Mouse (Mus musculus): ENCODE measurements around the gene Timmdc1.
"Not testable (repeated sequence)": the region's sequence is repeated elsewhere in the genome, so short reads cannot be mapped to it uniquely, and the experiment has no call there.

The Timmdc1 gene

DNA sequence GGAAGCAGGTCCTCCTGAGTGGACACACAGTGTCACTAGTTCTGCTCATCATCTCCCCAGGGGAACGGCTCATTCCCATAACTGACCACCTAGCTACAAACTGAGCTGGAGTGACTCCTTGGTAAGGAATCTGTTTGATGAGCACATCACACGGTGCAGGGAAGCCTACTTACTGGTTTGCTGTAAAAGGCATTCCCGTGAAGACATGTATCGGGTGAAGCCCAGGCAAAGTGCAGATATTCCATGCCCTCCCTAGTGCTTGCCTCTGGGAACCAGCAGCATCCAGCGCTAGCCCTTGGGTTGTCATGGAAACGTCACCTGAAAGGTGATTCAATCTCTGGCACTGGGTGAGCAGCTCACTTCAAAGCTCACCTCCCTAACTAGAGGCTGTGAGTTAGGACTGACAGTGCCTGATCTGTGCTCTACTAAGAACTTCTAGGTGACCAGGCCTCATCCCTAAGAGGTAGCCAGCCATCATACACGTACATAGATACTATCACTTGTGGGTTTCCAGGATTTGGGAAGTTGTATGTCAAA is 25.8 kb downstream of the Timmdc1 start:
- no peak for DNase-seq (ENCODE audit: low spot score in 2 of 2)

DNA sequence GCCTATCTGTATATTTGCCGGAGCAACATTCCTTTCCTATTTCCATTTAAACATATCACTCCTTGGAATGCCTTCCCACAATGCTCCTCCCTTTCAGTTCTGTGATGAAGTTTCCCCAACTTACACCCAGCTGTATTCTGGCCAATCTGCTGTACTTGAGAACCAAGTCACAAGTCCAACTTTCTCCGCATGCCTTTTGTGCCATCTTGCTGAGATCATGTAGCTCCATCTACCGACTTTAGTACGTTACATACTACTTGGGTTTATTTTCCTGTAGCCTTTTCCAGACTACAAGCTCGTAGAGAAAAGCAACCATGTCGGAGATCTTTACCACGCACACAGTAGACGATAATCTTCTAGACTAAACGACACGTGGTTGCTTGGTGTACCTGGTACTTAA is 28.6 kb downstream of the Timmdc1 start:
- DNase-seq (ENCODE audit: low spot score in 2 of 2): no peak

DNA sequence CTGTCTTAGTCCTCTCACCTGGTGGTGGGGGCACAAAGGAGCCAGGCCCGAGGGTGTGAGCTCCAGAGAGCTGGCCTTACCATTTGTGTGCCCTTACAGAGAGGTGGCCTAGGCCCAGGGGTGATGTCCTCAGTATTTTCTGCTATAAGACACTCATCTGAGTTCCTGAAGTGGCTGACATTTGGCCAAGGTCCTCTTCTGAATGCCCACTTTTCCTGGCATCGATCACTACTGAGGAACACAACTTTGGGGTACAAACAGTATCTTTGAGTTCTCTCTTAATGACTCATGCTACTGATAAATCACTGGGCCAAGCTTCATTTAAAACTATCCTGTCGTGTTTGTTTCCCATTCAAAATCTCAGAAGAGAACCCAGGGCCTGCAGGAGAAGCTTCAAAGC is 29.9 kb downstream of the Timmdc1 start:
- no peak for DNase-seq (ENCODE audit: low spot score in 2 of 2)

DNA sequence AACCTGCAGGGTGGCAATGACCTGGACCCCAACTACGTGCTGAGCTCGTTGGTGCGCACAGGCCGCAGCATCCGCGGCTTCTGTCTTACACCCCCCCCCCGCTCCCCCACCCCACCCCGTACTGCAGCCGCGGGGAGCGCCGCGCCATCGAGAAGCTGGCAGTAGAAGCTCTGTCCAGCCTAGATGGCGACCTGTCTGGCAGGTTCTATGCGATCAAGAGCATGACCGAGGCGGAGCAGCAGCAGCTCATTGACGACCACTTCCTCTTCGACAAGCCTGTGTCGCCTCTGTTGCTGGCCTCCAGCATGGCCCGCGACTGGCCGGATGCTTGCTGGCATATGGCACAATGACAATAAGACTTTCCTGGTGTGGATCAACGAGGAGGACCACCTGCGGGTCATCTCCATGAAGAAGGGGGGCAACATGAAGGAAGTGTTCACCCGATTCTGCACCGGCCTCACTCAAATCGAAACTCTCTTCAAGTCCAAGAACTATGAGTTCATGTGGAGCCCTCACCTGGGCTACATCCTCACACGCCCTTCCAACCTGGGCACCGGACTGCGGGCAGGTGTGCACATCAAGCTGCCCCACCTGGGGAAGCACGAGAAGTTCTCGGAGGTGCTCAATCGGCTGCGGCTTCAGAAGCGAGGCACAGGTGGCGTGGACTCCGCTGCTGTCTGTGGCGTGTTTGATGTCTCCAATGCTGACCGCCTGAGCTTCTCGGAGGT is 38.7 kb downstream of the Timmdc1 start:
- no peak for DNase-seq (ENCODE audit: low spot score in 2 of 2)

DNA sequence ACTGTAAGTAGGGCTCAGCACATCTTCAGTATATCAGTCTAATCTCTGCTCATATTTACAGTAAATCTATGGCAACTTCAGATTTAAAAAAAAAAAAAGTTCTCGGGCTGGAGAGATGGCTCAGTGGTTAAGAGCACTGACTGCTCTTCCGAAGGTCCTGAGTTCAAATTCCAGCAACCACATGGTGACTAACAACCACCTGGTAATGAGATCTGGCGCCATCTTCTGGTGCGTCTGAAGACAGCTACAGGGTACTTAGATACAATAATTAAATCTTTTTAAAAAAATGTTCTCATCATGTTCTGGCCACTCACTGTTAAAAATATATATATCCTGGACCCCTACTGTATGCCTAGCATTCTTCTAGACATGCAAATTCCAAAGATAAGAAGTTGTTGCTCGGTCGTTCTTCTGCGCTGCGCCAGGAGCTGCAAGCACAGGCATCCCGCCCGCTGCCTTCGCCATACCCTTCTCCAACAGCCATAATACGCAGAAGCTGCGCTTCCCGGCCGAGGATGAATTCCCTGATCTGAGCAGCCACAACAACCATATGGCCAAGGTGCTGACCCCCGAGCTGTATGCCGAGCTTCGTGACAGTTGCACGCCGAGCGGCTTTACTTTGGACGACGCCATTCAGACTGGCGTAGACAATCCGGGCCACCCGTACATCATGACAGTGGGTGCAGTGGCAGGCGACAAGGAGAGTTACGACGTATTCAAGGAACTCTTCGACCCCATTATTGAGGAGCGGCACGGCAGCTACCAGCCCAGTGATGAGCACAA is 39.5 kb downstream of the Timmdc1 start:
- no peak for DNase-seq (ENCODE audit: low spot score in 2 of 2)

DNA sequence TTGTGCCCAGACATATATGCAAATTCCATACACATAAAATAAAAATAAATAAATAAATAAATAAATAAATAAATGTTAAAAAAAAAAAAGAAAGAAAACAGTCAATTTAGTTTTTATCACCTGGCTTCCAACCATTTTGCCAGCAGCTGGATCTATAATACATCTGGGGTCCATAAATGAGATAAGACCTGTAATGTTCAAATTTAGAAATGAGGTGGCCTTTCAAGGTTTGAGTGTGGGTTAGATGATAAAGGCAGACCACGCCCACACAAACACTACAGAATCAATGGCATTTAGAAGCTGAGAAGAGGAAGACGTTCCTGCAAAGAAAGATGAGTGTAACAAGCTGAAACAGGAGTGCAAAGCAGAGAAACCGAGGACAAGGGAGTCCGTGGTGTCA is 41.1 kb downstream of the Timmdc1 start:
- no peak for DNase-seq (ENCODE audit: low spot score in 2 of 2)

DNA sequence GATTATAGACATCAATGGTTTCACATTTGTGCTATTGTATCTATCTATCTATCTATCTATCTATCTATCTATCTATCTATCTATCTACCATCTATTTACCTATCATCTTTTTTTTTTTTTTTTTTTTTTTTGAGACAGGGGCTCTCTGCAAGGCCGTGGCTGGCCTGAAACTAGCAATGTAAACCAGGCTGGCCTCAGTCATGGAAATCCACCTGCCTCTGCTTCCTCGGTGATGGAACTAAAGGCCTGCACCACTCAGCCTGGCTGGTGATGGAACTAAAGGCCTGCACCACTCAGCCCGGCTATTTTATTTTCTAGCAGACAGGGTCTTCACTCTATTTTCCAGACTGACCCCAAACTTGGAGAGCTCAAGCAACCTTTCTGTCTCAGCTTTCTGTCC is 44.2 kb downstream of the Timmdc1 start:
- DNase-seq (ENCODE audit: low spot score in 2 of 2): no peak

DNA sequence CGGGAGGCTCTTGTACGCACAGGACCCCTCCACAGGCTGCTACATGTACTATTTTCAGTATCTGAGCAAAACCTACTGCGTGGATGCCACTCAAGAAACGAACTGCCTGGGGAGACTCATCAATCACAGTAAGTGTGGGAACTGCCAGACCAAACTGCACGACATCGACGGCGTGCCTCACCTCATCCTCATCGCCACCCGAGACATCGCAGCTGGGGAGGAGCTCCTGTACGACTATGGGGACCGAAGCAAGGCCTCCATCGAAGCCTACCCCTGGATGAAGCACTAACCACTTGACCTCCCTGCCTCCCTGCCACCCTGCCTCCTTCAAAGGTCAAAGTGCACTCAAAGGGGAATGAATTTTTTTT is 45.2 kb downstream of the Timmdc1 start:
- DNase-seq (ENCODE audit: low spot score in 2 of 2): not testable (repeated sequence)

DNA sequence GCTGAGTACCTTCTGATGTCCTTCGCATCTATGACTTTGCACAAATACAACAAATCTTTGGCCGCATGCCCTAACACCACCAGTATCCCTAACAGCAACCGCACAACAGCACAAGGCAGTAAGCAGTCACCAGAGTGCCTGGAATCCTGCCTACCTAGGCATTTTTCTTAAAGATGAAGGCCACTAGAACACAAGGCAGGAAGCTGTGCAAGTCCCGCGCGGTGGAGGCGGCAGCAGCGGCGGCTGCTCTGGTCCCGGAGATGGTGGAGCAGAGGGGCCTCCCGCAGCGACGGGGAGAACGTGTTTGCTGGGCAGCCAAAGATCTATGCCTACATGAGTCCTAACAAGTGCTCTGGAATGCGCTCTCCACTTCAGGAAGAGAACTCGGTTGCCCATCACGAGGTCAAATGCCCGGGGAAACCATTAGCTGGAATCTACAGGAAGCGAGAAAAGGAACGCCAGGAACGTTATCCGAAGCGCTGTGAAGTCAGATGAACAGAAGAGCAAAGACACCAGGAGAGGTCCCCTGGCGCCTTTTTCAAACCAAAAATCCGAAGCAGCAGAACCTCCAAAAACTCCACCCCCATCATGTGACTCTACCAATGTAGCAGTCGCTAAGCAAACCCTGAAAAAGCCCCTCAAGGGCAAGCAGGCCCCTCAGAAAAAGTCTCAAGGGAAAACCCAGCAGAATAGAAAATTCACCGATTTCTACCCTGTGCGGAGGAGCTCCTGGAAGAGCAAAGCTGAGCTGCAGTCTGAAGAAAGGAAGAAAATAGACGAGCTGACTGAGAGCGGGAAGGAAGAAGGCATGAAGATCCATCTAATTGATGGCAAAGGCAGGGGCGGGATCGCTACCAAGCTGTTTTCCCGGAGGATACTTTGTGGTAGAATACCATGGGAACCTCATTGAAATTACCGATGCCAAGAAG is 45.9 kb downstream of the Timmdc1 start:
- peak; percentile 37 to 49 for DNase-seq (ENCODE audit: low spot score in 2 of 2)

DNA sequence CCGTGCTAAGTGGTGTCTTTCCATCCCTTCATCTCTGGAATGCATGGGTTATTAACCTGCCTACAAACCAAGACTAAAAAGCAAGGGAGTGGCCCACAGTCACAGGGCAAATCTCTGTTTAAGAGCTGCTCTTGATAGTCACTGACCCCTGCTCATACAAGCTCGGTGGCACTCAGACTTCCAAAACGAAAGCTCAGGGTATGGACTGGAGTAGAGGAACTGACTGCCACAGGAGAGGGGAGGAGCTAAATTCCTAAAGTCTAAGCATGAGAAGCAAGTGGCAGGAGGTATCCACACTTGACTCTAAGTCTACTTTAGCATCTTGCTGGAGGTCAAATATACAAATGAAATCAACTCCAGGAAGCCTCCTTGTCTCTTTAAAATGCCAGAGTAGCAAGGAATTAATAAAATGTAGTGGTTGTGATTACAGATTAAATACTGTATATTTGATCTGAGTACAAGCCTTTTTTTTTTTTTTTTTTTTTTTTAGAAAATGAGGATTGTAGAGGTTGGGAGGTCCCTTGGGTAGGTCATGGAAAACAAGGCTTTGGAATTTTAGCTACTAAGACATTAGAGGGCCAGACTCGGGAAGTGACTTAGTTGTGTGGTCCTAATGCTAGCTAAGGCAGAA is 46.7 kb downstream of the Timmdc1 start:
- DNase-seq (ENCODE audit: low spot score in 2 of 2): no peak

DNA sequence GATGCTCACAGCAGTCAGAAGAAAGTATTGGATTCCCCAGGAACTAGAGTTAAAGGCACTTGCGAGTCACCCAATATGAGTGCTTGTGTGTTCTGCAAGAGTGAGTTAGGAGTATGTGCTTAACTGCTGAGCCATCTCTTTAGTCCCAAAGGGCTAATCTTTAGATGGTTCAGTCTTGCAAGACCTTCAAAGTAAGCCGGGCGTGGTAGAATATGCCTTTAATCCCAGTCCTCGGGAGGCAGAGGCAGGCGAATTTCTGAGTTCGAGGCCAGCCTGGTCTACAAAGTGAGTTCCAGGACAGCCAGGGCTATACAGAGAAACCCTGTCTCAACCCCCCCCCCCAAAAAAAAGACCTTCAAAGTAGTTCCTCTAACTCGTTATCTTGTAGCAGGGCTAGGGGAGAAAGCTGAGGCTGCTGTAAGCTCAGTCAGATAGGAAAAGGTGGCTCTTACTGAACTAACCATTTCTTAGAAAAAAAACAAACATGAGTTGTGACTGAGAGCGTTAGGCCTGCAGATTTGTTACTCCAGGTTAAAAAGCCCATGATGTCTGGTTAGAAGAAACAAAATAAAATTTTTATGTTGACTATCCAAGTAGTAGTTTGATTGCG is 47.7 kb downstream of the Timmdc1 start:
- DNase-seq (ENCODE audit: low spot score in 2 of 2): no peak

DNA sequence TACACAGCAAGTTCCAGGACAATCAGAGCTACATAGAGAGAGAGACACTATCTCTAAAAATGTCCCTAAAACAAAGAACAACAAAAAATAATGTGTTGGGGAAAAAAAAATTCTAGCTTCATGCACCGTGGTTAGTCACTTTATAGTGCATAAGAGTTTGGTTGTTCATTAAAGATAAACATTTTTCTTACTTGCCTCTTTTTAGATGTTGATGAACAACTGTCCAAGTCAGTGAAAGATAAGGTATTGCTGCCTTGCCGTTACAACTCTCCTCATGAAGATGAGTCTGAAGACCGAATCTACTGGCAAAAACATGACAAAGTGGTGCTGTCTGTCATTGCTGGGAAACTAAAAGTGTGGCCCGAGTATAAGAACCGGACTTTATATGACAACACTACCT is 48.8 kb downstream of the Timmdc1 start:
- DNase-seq (ENCODE audit: low spot score in 2 of 2): no peak

DNA sequence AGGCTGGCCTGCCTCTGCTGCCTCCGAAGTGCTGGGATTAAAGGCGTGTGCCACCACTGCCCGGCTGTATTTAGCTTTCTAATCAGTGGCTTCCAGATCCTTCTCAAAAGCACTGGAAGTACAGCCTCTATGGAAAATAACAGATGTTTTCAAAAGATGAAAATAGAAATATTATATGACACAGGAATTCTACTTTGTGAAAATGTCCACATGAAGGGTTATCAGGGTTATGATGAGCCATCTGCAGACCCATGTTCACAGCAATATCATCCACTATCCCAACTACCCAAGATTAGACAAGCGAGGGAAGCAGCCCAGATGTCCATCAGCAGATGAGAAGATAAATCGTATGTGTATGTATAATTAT is 50.0 kb downstream of the Timmdc1 start:
- DNase-seq (ENCODE audit: low spot score in 2 of 2): no peak

DNA sequence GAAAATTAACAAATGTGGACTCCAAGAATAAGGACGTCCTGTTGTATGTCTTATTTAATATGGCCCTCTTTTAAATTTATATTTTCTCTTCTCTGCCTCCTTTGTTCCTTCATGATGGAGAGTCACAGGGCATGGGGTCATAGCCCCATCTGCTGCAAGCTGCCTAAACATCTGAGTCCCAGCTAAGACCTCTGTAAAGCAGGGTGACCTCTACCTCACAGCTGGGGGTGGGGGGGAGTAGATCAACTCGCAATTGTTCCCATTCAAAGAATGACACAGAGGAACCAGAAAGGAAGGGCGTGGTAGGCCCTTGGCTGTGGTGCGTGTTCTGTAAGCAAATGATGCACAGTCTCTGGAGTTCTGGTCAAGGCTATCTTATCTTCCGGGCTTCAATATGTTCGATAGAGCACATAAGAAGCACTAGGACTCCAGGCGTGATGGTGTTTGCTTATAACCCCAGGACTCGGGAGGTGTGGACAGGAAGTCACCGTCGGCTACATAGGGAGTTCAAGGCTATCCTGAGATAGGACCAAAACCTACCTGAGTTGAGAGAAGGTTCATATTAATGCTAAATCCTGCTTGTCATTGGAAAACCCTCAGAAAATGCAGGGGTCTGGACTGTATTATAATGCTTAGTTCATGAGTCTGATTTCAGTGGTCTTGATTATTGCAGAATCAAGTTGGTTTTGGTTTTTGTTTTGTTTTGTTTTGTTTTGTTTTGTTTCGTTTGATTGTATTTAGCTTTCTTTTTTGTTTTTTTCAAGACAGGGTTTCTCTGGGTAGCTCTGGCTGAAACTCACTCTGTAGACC is 50.6 kb downstream of the Timmdc1 start:
- DNase-seq (ENCODE audit: low spot score in 2 of 2): no peak

DNA sequence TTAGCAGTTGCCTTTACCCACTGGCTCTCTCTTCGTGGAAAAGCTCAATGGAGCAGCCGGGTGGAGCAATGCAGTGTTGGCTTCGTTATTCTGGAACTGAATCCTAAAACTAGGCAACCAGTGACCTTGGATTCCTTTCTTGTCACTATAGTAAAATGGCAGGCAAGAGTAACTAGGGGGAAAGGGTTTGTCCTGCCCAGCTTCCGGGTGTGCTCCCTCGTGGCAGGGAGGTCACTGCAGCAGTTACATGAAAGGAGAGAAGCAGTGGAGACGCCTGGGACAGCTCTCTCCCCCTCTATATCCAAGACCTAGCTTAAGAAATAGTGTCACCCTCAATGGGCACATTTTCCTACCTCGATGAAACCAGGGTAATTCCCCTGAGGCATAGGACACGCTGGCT is 53.0 kb downstream of the Timmdc1 start:
- DNase-seq (ENCODE audit: low spot score in 2 of 2): no peak

DNA sequence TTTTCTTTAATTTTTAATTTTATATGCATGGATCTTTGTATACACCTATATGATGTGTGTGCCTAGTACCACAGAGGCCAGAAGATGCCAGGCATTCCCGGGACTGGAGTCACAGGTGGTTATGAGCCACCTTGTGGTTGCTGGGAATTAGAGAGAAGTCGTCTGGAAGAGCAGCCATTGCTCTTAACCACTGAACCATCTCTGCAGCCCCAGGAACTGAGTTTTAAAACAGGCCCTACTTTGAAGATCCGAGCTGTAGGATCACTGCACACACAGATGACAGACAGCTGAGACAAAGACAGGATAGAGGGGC is 53.8 kb downstream of the Timmdc1 start:
- DNase-seq (ENCODE audit: low spot score in 2 of 2): no peak

DNA sequence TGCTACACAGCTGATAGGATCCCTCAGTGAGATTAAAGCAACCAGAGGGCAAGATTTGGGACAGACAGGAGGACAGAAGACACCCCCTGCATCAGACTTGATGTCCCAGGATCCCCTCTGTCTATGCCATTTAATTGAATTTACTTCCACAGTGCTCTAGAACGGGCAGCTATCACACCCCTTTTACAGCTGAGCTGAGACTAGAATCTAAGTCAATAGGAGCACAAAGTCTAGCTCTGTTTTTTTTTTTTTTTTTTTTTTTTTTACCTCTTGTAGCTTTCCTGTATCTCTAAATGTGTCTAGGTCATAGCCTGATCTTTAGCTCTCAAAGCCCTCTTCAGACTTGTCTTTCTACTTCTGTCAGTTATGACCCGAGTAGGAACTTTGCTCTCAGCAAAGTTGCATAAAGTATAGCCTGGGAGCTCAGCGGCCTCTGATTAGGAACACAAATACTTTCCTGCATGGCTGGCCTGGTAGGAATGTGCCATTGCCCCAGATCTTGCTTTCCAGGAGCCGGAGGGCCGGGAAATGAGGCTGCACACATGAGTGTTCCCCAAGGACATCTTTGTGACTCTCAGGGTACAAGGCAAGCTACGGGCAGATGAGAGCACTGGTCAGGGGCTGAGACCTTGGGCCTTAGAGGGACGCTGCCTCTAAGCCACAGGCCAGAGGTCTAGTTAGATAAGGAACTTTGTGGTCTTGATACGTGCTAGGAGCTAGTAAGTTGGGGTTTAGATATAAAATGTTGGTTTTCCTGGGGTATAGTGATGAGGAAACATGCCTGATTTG is 54.4 kb downstream of the Timmdc1 start:
- DNase-seq (ENCODE audit: low spot score in 2 of 2): no peak

DNA sequence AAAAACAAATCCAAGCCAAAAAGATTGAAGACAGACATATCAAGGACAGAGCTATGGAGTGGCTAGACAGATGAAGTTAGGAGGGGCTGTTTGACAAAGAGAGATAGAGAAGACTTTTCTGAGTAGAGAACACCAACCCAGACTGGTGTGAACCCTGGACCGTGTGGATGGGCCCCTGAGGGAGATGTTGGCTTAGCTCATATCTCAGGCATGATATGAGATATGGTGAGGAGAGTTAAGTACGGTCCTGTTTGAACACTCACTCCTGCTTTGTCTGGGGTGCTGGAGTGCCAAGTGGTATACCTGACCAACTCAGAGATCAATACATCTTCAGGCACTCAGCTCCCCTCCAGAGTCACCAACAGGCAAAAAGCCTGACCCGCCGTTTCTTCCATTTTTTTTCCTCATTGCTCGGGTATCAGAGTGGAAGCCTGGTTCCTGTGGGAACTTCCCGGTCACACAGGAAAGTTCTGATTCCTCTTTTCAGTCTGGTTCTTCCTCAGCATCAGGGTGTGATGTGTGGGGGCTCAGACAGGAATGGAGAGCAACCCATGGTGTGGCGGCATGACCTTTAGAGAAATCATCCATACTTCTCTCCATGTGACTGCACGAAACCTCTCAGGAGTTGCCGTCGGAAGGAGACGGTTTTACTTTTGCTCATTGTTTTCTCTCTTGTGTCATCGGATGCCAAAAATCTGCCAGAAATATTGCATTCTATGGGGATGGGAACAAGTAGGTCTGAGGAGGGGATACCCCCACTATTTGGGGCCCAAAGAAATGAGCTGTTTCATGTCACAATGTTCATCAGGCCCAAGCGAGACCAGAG is 55.2 kb downstream of the Timmdc1 start:
- DNase-seq (ENCODE audit: low spot score in 2 of 2): no peak

DNA sequence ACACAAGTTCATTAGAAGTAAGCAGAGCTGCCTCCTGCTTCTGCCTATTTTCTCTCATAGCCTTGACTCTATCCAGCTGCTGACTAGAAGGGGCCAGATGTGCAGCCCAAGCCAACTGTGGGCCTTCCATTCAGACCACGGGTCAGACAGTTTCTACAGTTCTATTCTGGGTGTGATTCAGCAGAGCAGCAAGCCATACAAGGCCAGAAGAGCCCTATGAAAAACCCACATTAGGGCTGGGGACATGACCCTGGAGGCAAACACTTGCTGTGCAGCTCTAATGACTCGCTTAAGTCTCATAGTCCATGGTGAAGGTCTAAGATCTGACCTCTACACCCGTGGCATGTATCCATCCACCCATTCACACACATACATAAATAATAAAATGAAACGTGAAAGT is 56.4 kb downstream of the Timmdc1 start:
- DNase-seq (ENCODE audit: low spot score in 2 of 2): no peak
